Mouse (Mus musculus) CH12.LX (cell line): Measurements from ENCODE around the gene AI464131.

Source experiments
- CTCF ChIP-seq, 2 experiments: IDR thresholded peaks in 1 of 2; conservative IDR thresholded peaks in 1 of 2; 2 replicates each; pipeline ENCODE4 v1.5.1; 2011 to 2012; ENCODE audit warnings: low read depth in 2 of 2, low read length in 2 of 2, improper control_type of control experiment in 1 of 2, inconsistent platforms in 1 of 2, mild to moderate bottlenecking in 1 of 2, moderate library complexity in 1 of 2
- EP300 ChIP-seq: IDR thresholded peaks from 2 replicates; pipeline ENCODE4 v1.6.1; 2011; ENCODE audit warnings: low read length, improper control_type of control experiment

GRCm38 (mm10) chr4:41527076-41527475 lies 24.2 kb upstream of the AI464131 start:
- TF ChIP-seq EP300, result no peak
- no peak for TF ChIP-seq CTCF (conservative IDR thresholded peaks at IDR 0.05 in 1 of 2, IDR thresholded peaks at IDR 0.05 in 1 of 2; ENCODE audit: low read depth in 2 of 2, low read length in 2 of 2)
